Mouse (Mus musculus) kidney, adult 2 months (tissue): ENCODE data around the gene Slc9a3r1.

ENCODE experiments used
- CTCF ChIP-seq: fragments of 200-500 bp; conservative IDR thresholded peaks from 2 replicates; pipeline ENCODE4 v1.5.1; 2011; ENCODE audit warnings: low read depth, mild to moderate bottlenecking, control low read depth, low read length, moderate library complexity, mixed read lengths; ENCODE audit not compliant: insufficient read depth, insufficient read length
- POLR2A ChIP-seq: fragments of 200-500 bp; IDR thresholded peaks from one replicate; pipeline ENCODE4 v1.6.1; 2011; ENCODE audit warnings: low read depth, low read length, control low read depth

- TF ChIP-seq CTCF (no peak), POLR2A (no peak)
Observed at GRCm38 (mm10) chr11:115157933-115158719, 5.0 kb upstream of the Slc9a3r1 start.
